Mouse (Mus musculus) lung, adult 2 months (tissue): ENCODE measurements at regions not wholly inside any gene's neighbourhood (a gene's known extent, or its start where the extent isn't known, plus 50 kb on each side); places are given as distances from the start of the nearest gene placed in this dataset.

Source experiments
- CTCF ChIP-seq: fragments of 200-500 bp; IDR thresholded peaks from 2 replicates; pipeline ENCODE4 v1.5.1; 2011; ENCODE audit warnings: mild to moderate bottlenecking, low read length, control low read depth; ENCODE audit not compliant: insufficient read depth
- POLR2A ChIP-seq: fragments of 200-500 bp; IDR thresholded peaks from 2 replicates; pipeline ENCODE4 v1.6.1; 2011; ENCODE audit warnings: low read depth, mild to moderate bottlenecking, control low read depth, low read length, borderline replicate concordance; ENCODE audit errors: extremely low read depth

GRCm38 (mm10) chr4:9047151-9047550, 808.3 kb upstream of the Car8 start:
- TF ChIP-seq CTCF (no peak), POLR2A (no peak)
